Mouse (Mus musculus) cerebellum, adult 11-12 months (tissue): ENCODE measurements around the gene Skida1.

ENCODE experiments used
- DNase-seq: peaks from one replicate; pipeline ENCODE4 v3.0.0; 2022

The Skida1 gene

DNA sequence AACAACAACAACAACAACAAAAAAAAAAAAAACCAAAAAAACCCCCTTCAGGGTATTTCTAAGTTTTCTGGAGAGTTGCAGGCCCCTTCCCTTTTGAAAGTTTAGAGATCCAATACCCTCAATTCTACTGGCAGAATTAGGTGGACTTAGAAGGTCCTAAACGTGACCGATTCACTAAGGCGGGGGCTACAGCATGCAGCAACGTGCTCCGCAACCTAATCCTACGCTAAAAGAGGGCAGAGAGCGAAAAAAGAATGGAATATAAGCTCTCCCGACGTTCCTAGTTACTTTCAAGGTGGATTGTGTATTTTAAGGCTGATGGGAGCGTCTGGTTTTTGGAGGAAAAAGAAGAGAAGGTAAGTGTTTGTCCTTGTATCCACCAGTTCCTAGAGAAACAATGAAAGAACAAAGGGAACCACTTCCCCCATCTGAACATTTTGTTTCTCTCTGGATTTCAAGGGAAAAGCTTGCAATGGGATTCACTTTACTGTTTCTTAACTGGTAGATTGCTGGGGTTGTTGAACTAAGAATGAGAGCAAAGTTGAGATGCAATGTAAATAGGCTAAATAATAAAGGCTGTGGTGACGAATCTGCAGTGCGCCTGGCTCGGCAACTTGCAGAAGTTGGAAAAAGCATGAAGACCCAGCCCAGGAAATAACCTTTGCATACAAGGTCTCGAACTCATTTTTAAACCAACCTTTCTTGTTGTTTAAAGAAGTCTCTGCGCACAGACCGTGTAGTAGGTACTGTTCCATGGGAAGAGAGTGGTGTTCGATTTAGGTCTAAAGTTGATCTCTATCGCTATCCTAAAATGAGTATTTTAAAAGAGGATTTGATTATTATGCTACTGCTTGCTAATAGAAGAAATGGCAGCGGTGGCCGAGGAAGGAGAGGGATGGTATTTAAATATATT is 6.4 kb upstream of the Skida1 start, which contains the start of gene Mllt10:
TSS of gene Mllt10 (plus strand) at position 222 of the 913 bp plus-strand sequence.
- DNase-seq = no peak

DNA sequence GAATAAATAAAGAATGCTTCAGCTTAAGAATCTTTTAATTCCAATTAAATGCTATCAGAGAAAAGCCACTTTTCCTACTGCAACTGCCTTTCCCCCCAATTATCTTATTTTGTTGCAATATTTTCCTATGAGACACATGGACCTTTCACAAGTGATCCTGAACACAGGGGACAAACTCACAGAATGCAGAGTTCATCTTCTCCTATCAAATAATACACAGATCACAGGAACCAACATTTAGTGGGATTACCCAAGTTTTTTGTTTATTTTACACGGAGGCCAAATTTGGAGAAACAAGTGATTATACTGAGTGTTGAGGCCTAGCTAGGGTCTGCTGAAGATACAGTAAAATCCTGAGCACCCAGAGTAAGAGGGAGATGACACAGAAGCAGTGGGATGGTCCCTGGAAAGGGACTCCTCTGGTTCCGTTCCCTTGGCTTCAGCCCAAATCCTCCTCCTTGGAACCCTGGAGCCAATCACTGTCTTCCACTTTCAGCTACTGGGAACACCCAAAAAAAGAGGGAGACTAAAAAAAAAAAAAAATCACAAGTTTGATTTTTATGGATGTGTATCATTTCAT is 5.2 kb upstream of the Skida1 start:
- DNase-seq = no peak

DNA sequence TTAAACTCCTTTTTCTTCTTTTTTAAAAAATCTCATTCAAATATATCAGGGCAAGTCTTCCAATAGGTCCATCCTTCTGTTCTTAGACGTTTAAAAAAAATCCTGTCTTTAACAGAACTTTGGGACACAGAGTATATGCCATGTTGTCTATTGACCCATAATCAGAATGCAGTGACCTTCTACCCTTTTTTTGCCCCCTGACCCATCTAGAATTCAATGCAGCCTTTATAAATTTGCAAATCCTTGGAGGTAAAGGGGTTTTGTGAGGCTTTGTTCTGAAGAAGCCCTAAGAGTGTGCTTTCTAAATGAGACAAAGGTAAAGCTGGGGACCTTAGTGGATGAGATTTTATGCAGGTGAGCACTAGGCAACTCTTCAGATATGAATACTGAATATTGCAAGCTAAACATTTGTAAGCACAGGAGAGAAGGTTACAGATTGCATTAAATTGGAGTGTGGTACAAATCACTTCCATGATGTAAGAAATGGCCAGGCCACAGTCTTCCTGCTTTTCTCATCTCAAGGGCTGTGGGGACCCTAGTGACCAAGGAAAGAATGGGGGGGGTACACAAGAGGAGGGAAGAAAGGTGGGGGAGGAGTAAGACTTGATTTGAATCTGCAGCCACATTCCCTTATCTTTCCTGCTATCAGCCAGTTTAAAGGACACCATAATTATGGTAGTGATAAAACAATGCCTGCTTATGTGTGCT is 4.5 kb upstream of the Skida1 start:
- no peak for DNase-seq

DNA sequence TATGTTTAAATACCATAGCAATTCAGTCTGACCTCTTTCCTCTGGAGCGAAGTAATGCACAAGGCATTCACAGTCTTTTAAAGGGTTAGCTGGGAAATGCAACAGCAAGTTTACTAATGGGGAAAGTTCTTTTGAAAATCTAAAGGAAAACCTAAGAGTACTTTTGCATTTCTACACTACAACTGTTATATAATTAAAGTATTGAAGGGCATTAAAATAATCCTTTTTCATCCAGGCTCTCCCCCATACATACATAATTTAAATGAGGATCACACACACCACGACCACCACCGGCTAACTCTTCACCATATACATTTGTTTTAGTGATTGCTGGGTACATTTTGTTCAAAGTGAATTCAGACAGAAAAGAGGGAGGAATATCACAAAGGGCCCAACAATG is 3.7 kb upstream of the Skida1 start:
- no peak for DNase-seq

DNA sequence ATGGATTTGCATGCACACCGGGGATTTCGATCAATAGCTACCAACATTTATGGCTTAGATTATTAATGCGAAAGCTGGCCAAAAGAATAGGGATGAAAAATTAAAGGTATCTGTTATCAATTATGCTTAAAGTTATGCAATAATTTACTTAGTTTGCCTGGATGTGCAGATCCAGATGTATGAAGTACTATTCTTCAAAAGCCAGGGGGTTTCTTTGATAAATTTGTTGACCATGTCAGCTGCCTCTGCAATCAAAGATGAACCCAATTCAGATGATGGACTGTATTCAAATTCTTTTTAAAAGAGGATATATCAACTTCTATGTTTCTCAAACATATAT is 3.0 kb upstream of the Skida1 start:
- no peak for DNase-seq

DNA sequence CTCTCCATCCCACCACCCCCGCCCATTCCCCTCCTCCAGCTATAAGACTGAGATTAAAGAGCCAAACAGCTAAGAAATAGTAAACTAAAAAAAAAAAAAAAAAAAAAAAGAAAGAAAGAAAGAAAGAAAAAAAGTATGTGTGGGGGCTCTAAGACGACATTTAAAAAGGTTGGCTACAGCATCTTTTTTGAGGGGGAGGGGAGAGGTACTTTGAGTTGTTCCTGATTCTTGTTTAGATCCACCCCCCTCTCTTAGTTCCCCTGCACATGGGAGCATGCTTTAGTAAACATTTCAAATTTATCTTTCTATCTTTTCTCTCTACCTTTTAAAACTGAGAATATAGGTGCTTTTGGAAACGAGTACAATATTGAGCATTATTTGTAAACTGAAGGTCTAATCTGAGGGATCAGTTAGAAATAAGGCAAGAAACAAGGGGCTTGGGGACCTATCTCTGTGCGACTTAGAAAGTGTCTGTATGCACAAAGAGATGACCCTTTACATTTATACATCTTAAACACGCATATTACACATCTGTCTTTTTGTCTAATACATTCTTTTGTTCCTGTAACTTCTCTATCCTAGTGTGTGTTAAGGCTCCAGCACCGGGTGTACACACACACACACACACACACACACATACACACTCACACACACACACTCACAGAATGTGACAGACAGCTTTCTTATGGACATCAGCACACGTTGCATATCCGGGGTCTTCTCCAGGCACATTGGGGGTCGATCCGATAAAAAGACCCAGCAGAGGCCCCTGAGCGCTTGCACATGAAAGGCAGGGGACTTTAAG is 2.4 kb upstream of the Skida1 start:
- no peak for DNase-seq

DNA sequence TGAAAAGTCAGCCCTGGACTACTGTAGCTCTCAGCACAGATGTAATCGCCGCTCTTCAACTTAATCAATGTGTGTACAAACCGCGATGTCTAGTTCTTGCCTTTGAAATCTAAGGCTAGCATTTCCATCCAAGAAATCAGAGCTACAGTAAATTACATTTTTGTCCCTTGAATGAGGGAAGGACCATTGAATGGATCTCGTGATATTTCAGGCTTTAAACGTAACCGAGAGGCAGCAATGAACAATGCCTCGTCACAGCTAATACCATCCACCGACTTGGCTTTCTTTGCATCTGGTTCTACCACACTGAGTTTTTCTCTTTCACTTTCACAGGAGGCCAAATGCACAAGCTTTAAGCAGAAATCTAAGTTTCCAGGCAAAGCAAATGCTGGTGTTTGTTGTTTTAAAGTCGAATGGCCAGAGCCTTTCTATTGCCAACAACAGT is 1.7 kb upstream of the Skida1 start:
- DNase-seq = no peak

DNA sequence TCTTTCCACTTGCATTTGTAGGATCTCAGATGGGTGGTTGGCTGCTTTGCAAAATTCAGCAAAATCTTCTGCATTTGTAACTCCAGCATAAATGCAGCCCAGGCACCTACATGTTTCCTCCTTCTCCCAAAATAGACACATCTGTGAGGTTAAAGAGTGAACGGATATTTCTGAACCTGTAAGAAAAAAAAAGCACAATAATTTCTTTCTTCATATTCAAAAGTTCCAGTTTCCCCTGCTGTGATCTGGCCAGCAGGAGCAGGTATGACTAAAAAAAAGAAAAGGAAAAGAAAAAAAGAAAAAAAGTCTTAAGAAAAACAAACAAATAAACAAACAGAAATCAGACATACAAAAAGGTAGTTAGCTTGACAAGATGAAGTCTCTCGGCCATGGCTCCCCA is 1.2 kb upstream of the Skida1 start:
- no peak for DNase-seq

DNA sequence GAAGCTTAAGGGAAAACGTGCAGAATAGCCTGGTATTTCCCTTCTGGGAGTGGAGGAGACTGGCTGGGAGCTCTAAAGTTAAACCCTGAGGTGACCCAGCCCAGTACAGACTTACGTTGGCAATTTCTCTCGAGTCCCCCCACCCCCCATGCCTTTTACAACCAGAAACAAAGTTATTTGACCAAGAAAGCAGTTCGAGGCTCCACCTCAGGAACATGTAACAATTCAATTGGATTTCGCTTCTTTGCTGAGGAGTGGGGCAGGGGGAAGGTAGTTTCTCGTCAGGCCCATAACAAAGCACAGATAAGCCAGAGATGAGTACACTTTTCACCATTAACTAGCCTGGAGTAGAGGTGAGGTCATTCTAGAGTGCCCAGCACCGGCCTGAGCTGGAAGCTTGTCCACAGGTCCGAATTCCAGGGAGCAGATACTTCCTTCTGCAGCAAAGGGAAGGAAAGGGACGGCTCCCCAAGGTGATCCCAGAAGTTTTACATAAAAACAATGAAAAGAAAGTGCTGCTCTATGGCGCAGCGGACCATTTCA is 499 bp upstream of the Skida1 start:
- no peak for DNase-seq

DNA sequence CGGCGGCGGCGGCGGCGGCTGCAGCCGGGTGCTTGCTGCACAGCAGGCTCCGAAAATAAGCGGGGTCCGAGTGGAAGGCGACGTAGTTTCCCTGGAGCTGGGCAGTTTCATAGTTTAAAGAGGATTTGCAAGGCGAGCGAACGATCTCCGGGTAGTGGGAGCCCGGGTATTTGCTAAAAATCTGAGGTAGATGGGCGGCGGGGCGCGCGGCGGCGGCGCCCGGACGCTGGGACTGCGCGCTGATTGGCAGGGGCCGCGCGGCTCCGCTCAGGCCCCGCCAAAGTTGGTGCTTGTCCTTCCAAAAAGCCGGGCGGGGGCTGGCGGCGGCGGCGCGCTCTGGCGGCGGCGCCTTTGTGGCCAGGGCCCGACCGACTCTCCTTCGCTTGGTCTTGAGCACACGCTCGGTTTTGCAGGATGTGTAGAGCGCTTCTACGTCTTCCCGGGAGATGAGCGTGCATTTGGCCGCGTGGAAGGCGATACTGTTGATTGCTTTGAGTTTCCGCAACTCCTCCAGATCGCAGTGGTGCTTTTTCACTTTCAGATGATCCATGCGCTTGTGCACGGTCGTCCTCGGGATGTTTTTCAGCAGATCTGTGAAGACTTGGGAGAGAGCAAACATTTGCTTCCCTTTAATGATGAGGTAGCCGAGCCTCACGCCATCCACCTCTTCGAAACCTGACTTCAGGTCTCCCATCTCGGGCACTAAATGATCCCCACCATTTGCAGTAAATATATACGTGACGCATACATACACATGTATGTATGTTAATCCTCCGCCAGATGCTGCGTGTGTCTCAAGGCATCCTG is 1.0 kb downstream of the Skida1 start:
- DNase-seq = peak; percentile 80

DNA sequence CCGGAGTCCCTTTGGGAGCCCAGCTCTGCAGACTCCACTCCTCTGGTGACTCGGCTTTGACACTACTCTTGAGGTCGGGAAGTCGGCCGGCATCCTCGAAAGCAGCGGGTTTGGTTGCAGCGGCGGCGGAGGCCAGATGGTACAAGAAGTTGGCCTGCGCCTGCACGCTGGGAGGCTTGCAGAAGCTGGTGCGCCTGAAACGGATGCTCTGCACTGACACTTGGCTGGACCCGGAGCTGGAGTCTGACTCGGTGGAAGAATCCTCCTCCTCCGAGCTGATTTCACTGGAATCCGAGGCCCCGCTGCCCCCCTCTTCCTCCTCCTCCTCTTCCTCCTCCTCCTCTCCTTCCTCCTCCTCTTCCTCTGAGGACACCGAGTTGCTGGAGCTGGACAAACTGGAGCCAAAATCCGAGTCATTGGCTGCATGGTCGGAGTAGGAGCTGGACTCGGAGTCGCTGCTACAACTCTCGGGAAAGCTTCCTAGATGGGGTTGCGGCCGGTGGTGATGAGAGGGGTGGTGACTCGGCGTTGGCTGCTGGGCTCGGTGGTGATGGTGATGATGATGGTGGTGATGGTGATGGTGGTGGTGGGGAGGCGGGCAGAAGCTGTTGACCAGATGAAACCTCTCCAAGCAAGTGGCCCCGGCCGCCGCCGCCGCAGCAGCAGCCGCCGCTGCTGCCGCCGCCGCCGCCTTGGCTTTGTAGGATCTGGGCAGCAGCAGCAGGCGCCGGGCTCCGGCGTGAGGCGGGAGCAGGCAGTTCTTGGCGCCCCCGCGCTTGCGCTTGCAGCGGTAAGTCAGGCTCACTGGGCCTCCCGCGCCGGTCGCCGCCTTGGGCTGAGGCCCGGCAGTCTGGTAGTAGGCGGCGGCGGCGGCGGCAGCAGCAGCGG is 1.8 kb downstream of the Skida1 start:
- peak; percentile 77 for DNase-seq

DNA sequence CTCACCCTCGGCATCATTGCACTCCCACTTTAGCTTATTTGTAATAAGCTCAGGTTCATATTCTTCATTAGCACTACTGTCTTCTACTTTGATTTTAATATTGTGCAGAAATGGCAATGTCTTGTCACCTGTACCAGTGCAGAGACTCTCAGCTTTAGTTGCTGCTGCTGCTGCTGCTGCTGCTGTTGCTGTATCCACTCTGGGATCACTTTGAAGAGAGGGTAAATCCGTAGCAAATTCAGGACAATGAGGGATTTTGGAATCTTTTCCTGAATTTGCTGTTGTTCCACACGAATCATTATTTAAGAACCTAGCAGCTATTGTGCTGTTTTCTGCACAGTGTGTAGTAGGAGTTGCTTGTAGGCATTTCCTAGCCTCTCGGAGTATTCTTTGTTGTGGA is 2.7 kb downstream of the Skida1 start:
- DNase-seq = no peak

DNA sequence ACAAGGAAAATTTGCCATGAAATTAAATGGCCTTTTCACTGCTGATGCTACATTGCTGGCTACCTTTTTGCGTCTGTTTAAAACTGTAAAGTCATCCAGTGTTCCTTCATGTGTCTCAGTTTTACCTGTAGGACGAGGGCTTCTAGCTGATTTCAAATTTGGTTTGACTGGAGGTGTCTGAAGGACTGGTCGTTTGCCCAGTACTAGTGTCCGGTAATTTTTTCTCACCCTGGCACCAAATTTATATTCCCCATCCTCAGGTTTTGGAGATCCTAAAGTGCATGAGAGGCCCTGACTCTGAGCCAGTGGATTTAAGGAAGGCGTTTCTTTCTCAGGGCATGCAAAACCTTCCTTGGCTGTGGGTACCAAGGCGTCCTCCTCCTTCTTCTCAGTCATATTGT is 3.1 kb downstream of the Skida1 start:
- no peak for DNase-seq

DNA sequence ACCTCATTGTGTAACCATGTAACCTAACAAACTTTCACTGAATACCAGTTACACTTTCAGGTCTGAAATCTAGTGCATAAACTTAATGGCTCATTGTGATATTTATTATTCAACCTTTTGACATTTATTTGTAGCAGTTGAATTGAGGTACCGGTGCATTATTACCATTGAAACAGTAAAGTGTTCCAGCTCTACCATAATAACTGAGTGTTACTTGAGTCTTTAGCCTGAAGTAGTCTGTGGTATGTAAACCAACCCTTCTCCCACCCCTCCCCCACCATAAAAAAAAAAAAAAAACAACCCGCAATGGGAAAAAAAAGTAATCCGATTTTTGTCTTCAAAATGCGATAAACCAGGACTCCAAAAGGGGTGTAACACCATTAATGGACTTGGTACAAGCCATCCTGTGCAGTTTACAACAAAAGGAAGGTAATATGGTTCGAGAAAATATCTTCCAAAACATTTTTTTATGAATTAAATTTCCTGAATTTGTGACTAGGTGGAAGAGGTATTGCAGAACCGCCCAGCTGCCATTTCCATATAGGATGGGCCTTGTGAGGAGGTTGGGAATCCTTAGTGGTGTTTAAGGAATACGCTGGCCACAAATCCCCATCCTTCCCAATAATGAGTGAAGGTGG is 3.6 kb downstream of the Skida1 start:
- DNase-seq = no peak

DNA sequence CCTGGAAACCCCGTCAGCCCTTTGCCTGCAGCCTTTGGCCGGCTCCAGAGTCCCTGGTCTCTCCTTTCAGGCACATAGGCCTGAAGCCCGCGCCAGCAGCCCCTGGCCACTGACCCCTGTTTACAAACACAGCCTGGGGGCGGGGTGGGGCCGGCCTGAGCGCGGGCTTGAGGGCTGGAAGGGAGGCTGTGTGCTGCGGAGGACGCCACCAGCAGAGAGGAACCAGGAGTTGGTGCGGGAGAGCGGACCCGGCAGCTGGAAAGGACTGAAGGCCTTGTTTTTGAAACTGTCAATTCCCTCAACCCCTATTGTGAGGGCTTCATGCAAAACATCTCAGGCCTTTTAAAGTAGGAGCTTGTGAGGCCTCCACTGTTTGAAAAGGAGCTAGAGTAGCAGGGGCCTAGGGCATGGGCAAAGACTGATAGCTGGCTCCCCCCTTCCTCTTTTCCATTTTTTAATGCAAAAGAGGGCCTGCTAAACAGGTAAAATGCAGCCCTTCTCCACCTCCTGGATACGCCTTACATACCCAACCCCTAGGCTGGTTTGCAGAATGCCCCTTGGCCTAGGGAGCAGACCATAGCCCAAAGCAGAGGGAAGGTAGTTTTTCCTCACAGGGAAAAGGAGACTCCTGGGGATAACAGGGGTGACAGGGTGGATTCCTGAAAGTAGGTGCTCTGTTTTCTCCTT is 7.5 kb downstream of the Skida1 start:
- no peak for DNase-seq

DNA sequence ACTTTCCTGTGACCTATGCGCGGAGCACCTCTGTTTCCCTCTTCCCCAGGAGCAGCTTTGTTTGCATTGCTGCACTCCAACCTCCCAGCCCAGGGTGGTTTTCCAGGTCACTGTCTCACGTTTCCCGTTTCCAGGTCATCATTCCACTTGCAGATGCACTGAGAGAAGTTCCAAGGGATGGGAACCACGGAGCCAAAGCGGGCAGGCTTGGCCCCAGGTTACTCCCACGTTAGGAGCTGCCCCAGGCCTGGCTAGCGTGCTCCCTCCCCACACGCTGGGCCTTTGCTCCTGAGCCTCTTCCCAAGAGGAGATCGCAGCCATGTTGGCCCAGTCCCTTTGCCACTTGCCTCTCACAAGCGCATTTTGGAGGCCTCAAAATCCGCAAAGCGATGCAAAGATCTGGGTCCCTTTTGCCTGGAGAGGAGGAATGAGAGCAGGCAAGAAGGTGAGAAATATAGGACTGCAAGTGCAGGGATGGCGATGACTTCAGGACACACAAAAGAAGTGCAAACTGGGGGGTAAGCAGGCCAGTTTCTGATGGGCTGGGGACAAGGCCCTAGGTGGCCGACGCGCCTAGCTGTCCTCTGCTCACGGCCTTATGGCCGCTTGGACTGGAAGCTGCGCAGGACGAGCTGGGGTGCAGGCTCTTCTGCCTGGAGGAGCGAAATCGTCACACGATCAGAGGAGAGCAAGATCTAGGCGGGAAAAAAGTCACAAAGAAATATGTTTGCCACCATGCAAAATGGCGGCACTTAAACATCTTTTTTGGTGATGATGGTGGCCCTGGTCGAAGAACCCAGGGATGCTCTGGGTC is 8.3 kb downstream of the Skida1 start:
- no peak for DNase-seq

DNA sequence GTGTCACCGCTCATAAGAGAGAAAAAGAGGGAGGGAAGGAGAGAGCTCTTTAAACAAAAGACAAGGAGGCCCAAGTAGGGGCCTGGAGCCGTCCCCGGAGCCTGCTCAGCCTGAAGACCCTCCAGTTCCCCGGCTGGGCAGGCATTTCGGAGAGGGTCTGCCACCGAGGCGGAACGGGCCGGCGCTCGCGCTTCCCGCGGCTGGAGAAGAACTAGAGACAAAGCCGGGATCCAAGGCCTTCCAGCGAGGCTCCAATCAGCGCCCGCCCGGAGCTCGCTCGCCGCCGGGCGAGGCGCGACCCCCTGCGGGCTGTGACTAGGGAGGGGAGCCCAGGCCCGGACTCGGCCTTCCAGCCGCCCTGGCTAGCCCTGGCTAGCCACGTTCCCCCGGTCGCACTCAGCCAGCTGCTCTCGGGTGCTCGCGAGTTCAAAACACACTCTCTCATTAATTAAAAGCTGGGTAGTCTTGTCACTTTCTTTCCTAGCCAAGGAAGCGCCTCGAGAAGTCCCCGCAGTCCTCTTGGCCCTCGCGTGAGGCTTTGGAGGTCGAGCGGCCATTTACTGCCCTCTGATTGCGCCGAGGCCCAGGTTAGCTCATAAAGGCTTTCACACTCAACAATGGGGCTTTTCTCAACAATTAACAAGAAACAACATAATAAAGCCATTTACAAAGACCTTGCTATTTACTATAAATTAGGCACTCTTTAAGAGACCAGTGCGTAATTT is 9.1 kb downstream of the Skida1 start:
- no peak for DNase-seq

DNA sequence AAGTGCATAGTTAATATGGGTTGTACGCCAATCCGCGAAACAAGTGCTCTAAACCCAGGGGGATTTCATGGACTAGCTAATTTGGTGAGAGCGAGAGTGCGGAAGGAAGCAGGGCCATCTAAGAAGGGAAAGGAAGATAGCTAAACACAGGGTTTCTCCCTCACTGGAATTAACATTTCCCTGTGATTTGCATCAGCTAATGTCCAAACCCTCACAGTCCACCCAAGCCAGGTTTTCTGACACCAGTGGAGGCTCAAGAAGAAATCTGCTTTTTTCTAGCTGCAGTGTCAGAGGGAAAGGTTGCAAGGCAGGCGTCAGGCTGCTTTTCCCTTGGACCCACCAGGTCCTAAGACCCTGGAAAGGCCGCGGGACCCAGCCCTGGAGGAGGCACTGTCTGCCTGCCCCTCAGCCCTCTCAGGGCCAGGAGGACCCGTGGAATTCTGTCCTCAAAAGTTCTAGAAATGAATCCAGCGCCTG is 9.9 kb downstream of the Skida1 start:
- DNase-seq = no peak
